Mouse (Mus musculus): ENCODE measurements at regions not wholly inside any gene's neighbourhood (a gene's known extent, or its start where the extent isn't known, plus 50 kb on each side); places are given as distances from the start of the nearest gene placed in this dataset.
"Not testable (repeated sequence)": the region's sequence is repeated elsewhere in the genome, so short reads cannot be mapped to it uniquely, and the experiment has no call there.

DNA sequence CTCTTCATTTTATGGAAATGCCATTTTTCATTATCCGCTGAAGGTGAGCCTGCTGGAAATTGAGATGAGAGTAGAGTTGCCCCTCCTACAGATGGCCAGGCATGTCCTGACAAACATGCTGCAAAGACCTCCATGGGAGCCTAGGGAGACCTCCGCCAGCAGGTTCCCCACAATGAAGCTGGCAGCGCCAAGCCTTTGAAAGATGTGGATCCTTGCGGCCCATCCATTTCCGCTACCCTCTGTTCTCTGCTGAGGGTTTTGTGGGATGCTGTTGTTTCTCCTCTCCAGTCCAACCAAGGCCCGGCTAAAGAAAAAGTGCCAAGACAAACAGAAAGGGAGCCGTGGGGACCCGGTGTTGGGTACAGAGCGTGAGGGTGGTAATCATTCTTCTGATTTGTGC is 458.3 kb upstream of the Smim15 start:
- DNase-seq (ENCODE audit: low spot score in 2 of 2), result no peak
- intact Hi-C loops (cut with DNase I), result no loop called here

DNA sequence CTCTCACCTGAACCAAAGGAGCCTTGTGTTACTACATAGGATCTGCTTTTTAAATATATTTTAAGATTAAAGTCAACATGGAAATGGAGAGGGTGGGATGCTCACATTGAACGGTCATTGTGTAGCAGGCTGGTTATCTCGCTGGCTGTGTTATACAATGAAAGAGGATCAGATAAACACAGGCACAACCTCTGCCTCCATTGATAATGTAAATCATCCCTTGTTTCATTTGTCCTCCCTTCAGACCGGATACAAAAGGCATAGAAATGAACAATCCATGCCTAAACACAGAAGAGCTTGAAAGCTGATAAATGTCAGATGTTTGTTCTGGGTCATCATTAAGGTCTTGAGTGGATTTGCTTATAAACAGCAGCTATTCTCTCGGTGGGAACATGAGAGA is 458.9 kb upstream of the Smim15 start:
- intact Hi-C loops (cut with DNase I), result no loop called here
- no peak for DNase-seq (ENCODE audit: low spot score in 2 of 2)

DNA sequence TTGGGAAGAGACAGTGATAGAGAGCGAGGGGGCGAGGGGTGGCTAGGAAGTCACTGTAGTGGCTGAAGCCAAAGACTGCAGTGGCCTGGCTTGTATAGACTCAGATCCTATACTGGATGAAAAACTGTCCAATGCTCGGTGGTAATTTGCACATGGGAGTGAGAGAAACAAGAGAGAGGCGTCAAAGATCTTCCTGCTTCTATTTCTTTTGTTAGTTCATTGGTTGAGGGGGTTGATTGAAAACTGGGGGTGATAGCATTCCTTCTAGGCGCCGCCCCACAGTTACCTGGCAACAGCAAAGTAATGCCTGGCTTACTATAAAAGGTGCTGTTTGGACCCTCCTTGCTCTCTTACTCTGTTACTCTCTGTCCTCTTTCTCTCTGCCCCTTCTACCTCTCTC is 465.3 kb upstream of the Smim15 start:
- intact Hi-C loops (cut with DNase I), result no loop called here
- DNase-seq (ENCODE audit: low spot score in 2 of 2), result no peak

DNA sequence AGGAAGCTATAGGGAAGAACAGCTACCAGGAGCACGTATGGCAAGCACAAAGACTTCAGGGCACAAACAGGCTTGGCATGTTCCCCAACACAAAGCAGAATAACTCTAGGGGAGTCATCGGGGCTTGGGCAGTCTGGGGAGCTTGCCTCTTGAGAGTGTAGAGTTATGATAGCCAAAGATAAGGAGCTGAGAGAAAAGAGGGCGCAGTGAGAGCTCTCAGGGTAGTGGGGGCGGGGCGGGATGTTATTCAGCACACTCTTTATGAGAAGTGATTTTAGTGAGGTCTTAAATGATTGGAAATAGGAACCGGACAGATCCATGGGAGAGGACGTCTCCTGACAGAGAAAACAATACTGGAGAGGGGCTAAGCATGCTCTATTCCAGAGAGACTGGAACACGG is 466.4 kb upstream of the Smim15 start:
- intact Hi-C loops (cut with DNase I), result no loop called here
- no peak for DNase-seq (ENCODE audit: low spot score in 2 of 2)

DNA sequence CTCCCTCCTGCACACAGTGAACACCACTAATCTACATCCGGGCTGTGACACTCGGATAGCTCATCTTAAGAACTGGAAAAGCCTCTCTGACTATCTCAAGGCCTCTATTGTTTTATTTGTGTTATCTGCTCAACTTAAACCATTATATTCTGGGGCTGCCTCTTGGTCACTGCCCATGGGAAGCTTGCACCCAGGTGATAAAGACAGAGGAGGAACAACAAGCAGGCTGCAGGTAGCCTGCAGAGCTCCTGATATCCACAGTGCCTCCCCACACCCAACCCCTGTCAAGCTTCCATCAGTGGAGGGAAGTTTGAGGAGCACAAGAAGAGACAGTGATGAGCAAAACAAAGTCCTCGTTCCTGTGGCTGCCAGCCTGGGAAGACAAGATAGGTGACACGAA is 467.0 kb upstream of the Smim15 start:
- no peak for DNase-seq (ENCODE audit: low spot score in 2 of 2)
- intact Hi-C loops (cut with DNase I), result no loop called here

DNA sequence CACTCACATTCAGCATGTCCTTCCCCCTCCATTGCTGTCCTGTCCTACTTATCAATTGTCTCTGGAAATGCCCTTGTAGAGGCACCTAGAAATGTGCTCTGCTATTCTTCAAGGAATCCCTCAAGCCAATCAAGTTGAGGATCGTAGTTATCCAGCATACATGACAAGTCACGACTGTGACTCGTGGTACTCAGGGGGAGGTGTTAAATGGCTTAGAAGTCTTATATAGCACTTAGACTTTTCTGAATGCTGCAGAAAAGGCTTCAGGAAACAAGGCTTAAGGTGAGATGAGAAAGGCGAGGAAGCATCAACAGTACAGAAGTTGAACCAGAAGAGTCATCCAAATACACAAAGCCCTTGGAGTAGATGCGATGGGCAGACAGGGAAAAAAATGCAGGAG is 467.5 kb upstream of the Smim15 start:
- intact Hi-C loops (cut with DNase I), result no loop called here
- DNase-seq (ENCODE audit: low spot score in 2 of 2), result no peak

DNA sequence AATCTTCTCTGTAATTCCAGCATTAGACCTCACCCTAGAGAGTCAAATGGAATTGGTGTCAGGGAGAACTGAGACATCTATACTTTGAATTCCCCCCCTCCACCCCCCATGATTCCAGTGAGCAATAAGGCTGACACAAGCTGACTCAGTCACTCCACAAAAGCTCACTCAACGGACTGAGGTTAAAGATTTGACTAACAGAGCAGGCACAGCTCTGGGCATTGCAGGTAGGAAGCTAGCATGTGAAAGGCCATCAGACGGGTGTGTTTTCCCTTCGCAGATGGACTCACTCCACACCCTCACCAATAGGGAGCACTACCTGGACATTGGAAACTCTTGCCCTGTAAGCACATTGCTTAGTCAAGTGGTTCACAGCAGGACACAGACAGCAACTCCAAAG is 469.2 kb upstream of the Smim15 start:
- DNase-seq (ENCODE audit: low spot score in 2 of 2), result no peak
- intact Hi-C loops (cut with DNase I), result no loop called here

DNA sequence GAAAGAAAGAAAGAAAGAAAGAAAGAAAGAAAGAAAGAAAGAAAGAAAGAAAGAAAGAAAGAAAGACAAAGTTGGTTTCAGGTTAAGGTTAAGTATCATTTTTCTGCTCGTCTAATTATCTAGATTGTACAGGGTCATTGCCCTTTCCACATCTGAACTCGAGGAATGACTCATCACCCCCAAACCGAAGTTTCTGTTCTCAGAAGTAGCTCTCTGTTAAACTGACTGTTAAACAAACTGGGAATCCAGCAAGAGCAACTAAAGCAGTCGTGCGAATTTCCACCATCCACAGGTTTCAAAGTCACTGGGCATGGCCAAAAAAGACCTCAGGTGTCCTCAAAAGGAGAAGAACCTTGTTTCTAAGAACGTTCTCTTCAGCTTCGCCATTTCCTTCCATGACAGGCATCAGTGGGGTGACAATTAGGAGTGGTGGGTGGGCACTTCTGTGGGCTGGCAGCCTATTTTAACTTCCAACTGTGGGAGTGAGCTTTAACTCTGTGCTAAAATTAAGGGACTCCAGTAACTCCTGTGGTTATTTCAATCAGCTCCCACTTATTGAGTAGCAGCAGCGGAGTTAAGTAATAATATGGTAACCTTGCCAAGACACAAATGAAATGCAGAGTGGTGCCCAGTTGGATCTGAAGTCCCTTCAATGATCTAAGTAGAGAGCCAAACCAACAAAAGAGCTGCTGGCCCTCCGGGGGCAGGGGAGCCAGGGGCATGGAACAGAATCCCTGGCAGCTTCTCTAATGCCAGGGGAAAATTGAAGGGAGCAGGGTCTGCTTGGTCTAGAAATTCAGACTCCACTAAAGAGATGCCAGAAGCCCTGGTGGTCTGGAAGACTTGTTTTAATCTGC is 470.5 kb upstream of the Smim15 start:
- intact Hi-C loops (cut with DNase I), result no loop called here
- peak; percentile 6 to 32 for DNase-seq (ENCODE audit: low spot score in 2 of 2)

DNA sequence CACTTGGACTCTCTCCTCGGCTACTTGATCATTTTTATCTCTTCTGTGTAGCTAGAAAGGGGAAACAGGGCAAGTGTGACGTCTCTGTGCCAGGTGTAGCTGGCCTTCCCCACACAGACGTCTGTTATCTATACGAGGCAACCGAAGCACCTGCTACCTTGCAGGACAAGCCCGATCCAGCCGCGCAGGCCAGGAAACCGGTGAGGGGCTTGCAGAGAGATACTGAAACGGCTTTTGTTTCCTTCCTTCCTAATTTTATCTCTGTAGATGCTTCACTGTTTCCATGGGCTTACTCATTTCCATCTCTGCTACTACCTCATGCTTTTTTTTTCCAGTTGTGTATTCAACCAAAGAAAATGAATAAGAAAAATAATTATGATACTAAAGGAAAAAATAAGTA is 472.7 kb upstream of the Smim15 start:
- intact Hi-C loops (cut with DNase I), result no loop called here
- DNase-seq (ENCODE audit: low spot score in 2 of 2), result no peak

DNA sequence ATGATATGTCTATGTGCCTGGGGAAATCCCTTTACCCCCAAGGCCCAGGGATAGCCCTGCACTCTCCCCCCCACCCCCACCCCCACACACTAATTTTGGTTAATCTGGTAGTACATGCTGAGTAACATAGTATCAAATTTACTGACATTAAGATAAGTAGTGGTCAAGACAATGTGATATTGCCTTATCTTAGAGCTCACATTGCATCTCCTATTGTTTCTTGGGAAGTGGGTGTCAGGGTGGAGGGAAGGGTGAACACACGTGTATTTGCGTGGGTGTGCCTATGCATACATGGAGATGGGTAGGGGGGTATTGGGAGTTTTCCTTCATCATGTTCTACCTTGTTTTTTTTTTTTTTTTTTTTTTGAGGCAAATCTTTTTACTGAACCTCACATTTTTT is 474.8 kb upstream of the Smim15 start:
- no peak for DNase-seq (ENCODE audit: low spot score in 2 of 2)
- intact Hi-C loops (cut with DNase I), result no loop called here

DNA sequence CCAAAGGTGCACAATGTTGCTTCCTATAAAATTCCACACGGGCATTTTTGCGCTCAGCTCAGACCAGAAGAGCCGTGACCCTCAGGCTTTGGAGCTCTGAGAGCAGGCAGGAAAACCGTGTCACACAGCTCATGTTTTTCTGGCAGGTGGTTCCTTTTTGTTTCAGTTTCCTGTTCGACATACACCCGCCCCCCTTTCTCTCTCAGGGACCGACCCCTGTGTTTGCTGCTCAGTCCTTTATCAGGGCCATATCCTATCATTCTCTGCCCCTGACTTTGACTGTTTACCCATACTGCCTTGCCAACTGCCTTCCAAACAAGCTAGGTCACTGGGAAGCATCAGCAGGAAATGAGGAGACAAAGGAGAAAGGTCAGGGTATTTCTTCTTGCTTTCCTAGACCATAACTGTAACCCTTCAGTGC is 475.5 kb upstream of the Smim15 start:
- no peak for DNase-seq (ENCODE audit: low spot score in 2 of 2)
- intact Hi-C loops (cut with DNase I), result no loop called here

DNA sequence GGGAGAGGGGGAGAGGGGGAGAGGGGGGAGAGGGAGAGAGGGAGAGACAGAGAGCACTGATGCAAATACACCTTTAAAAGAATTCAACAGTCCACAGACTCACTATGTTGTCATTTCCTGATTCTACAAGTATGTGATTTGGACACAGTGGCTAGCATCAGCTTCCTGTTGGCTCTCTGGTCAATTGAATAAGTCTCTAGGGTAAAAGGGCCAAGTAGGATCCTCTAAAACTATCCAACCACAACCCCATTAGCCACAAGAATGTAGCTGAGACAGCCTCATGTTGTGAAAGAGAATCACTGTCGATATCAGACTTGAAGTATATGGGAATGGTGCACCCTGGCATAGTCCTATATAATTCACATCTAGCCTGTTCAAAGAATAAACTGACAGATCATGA is 481.8 kb upstream of the Smim15 start:
- no peak for DNase-seq (ENCODE audit: low spot score in 2 of 2)
- intact Hi-C loops (cut with DNase I), result no loop called here

DNA sequence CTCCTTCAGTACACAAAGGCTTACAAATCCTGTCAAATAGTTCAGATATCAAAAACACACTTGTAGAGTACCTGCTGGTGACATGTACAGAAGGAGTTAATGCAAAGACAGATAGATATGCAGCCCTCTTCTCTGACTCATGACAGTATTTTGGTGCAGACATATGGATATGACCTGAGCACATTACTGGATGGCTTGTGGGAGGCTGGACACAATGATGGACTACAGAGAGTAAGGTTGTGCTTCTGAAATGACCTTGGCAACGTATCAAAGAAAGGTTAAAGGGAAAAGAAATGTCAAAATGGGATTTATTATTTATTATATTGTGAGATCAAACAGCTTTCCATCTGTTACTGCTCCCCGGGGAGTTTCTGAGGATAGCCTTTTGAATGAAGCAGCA is 482.7 kb upstream of the Smim15 start:
- intact Hi-C loops (cut with DNase I), result no loop called here
- no peak for DNase-seq (ENCODE audit: low spot score in 2 of 2)

DNA sequence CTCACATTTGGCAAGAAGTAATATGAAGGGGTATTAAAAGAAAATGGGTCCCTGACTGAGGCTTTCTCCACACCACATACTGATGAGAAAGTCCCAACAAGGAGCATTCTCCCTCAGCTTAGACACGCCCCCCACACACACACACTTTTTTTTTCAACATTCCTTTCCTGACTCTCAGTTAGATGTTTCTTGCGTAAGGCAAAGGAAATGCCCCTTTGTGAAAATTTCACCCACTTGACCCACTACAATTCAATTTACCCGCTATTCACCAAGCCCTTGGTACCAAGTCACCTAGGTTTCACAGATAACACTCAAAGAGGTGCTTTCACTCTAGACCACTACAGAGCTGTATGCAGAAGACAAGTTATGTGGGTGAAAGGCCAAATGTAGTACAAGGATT is 488.3 kb upstream of the Smim15 start:
- intact Hi-C loops (cut with DNase I), result no loop called here
- no peak for DNase-seq (ENCODE audit: low spot score in 2 of 2)

DNA sequence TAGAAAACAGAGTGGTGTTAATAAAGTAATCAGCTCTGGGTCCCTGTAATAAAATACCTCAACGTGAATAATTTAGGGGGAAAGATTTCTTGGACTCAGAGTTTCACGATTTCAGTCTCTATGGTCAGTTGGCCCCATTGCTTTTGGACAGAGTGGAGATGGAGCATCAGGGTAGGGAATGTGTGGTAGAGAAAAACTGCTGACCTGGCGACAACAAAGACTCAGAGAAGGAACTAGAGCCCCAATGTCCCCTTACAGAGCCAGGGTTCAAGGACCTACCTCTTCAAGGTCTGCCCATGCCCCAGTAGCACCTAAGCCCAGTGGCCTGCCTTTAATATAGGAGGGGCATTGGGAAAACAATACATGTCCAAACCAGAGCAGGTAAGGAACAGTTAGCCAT is 490.2 kb upstream of the Smim15 start:
- DNase-seq (ENCODE audit: low spot score in 2 of 2), result no peak
- intact Hi-C loops (cut with DNase I), result no loop called here

DNA sequence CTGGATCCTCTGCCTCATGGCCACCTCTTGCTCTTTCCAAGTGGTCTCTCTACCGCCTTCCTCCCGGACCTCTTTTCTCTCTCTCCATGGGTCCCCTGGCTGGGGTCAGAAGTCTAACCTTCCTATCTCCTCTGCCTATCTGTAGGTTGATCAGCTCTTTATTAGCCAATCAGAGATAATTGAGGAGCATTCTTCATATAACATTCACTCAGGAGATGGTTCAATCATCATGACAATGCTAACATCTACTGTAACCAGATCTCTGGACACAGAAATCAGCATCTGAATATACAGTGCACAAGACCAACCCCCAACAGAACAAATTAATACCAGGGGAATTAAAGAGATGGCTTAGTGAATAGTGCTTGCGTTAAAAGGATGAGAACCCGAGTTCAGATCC is 492.1 kb upstream of the Smim15 start:
- intact Hi-C loops (cut with DNase I), result no loop called here
- DNase-seq (ENCODE audit: low spot score in 2 of 2), result no peak

DNA sequence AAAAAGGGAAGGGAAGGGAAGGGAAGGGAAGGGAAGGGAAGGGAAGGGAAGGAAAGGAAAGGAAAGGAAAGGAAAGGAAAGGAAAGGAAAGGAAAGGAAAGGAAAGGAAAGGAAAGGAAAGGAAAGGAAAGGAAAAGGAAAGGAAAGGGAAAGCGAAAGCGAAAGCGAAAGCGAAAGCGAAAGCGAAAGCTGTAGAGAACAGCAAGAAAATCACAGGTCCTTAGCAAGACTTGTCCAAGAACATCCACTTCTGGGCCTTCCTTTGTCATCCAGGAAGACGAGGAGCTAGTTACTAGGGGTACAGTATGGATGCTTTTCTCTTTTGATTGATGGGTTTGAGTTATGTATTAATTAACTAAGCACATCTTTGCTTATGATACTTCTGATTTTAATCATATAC is 494.3 kb upstream of the Smim15 start:
- DNase-seq (ENCODE audit: low spot score in 2 of 2); intact Hi-C loops (cut with DNase I): not testable (repeated sequence)

DNA sequence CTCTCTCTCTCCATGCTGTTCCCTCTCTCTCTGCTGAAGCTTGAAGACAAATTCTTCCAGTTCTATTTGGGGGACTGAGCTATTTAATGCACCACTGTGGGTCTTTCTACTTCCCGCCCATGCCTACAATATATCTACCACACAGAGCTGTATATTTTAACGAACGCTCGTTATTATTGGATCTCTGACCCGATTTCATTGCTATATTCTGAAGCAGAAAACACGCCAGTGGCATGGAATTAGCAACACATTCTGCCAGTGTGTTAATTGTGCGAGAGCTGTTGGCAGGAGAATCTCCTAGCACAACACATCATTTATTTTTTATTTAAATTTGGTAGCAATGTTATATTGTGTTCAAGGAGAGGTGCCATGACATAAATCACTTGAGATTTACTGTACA is 497.2 kb upstream of the Smim15 start:
- intact Hi-C loops (cut with DNase I), result no loop called here
- peak; percentile 68 to 77 for DNase-seq (ENCODE audit: low spot score in 2 of 2)

DNA sequence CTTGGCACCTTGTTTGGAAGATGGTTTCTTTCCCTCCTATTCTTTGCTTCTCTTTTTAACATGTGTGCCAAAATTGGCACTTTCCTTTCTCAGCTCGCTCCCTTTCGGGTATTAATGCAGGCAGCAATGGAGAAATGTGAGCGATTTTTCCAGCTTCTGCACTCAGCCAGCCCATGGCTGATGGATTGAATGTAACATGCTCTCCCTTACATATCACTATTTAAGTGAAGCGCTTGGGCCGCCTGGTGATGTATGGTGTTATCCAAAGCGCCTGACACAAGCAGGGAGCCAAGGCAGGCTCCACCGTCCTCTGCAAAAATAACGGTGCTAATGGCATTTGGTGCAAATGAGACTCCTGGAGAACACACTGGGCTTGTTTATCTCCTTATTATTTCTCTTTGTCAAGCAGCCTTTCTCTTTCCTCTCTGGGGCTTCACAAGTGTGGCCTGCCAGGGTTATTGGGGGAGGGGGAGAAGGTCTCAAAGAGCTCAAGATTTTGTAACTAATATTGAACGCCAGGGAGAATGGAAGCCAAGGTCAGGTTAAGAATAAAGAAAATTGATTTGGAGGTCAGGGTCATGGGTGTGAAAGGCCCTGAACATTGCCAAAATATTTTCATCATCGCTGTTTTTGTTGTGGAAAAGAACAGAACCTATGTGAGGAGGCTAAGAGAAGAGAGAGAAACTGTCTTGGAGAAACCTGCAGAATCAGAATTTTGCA is 497.9 kb upstream of the Smim15 start:
- intact Hi-C loops (cut with DNase I), result no loop called here
- peak in 1 of 2 experiments; percentile 24 for DNase-seq (ENCODE audit: low spot score in 2 of 2)

DNA sequence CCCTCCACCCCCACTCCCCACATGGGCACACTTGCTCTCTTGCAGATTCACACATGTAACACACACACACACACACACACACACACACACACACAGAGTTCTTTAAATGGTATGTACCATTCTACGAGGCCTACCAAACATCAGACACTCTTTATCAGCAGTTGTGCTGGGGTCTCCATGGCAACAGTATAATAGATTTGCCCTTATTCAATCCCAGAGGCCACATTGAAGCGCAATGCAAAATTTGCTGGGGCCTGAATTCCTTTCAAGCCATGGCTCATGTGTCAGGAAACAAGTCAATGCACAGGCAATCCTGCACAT is 502.7 kb upstream of the Smim15 start:
- DNase-seq (ENCODE audit: low spot score in 2 of 2), result peak; percentile 17 to 69
- intact Hi-C loops (cut with DNase I), result no loop called here

Data from left cerebral cortex, postnatal 14 days (tissue).